Mouse (Mus musculus): ENCODE results near the gene Exo5. TPM values are rescaled to one million over a fixed set of nuclear protein-coding genes. Genes with fewer than 3 reads are reported as not detected.

Exo5 gene
- polyA plus RNA-seq, 1 experiment from 2014 or later = 25.6 TPM

DNA sequence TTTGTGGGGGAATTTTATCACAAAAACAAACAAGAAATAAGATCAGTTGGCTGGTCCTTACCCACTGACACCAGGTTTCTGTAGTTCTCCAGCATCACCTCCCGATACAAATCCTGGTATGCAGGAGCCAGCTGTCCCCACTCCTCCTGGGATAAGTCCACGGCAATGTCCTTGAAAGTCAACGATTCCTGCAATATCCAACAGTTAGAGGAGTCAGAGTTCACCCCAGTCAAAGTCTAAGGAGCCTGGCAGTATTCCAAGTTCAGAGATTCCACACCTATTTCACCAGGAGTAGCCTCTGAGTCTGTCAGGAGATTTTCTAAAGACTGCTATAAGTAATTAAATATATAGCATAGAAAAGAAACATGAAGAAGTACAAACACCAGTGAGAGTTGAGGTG lies 10.2 kb upstream of the Exo5 start:
- H3K9ac ChIP-seq = no peak overlapping the region
- 63% methylated on average over 3 of the region's 3 CpGs for WGBS
- H3K27me3 ChIP-seq (replicated peaks) = no peaks in the 10 kb centered on the region
- H3K36me3 ChIP-seq = no peaks in the 10 kb centered on the region
- no peaks in the 10 kb centered on the region for H3K9me3 ChIP-seq
- no peak overlapping the region for H3K4me3 ChIP-seq (replicated peaks)
- ATAC-seq (ENCODE audit: insufficient read depth, low FRiP score, low read depth) = no peak
- no peaks in the 10 kb centered on the region for H3K4me1 ChIP-seq
- H3K27ac ChIP-seq = no peak overlapping the region
- no peak overlapping the region for H3K4me2 ChIP-seq

GRCm38 (mm10) chr4:120930736-120931135 lies 5.9 kb upstream of the Exo5 start:
- no peak overlapping the region for H3K4me3 ChIP-seq (replicated peaks)
- H3K4me2 ChIP-seq = no peak overlapping the region
- no peaks in the 10 kb centered on the region for H3K36me3 ChIP-seq
- no peaks in the 10 kb centered on the region for H3K4me1 ChIP-seq
- no peaks in the 10 kb centered on the region for H3K27me3 ChIP-seq (replicated peaks)
- whole genome bisulfite sequencing = 94% methylated on average over 18 of the region's 18 CpGs
- ATAC-seq (ENCODE audit: insufficient read depth, low FRiP score, low read depth) = no peak
- no peak overlapping the region for H3K9ac ChIP-seq
- H3K9me3 ChIP-seq = no peaks in the 10 kb centered on the region
- no peak overlapping the region for H3K27ac ChIP-seq

DNA sequence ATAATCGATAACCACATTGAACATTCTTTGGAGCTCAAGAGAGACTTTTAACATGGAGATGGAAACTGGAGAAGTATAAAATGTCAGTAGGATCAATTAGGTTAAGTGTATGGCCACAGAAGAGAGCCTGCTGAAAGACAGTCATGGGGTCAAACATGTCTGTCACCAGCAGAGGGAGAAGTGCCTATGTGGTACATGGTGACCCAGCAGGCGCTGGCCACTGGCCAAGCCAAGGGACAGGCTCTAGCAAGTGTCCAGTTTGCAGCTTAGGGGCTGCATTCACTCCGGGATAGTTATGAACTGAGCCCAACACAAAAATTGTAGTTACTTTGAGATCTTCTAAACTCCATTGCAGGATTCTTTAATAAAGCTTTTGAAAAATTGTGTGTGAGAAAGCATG lies 3.9 kb upstream of the Exo5 start:
- ATAC-seq (ENCODE audit: insufficient read depth, low FRiP score, low read depth) = no peak
- no peaks in the 10 kb centered on the region for H3K27me3 ChIP-seq (replicated peaks)
- no peak overlapping the region for H3K4me2 ChIP-seq
- H3K36me3 ChIP-seq = no peaks in the 10 kb centered on the region
- H3K27ac ChIP-seq = no peak overlapping the region
- peaks cover 3% of the 10 kb centered on the region; the same call in 1 of the 2 replicates for H3K4me1 ChIP-seq
- H3K9ac ChIP-seq = no peak overlapping the region
- H3K4me3 ChIP-seq (replicated peaks) = no peak overlapping the region
- H3K9me3 ChIP-seq = no peaks in the 10 kb centered on the region
- WGBS = 82% methylated on average over 3 of the region's 3 CpGs

DNA sequence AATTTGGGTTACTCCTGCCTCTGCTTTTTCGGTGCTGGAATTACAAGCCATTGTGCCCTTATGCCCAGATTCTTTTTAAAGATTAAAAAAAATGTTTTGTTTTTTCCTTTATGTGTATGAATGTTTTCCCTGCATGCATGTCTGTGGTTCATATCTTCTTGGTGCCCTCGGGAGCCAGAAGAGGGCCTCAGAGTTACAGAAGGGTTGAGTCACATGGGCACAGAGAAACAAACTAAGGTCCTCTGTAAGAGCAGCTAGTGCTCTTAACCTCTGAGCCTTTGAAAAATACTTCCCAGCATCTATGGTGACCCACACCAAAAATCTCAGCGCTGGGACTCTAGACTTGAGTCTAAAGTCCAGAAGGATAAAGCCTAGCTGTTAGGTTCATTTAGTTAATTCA lies 569 bp upstream of the Exo5 start:
- H3K4me3 ChIP-seq (replicated peaks) = peak overlapping the region; percentile 72
- H3K9me3 ChIP-seq = no peaks in the 10 kb centered on the region
- H3K4me2 ChIP-seq = peak overlapping the region; percentile 62
- H3K27me3 ChIP-seq (replicated peaks) = no peaks in the 10 kb centered on the region
- 14% methylated on average over 3 of the region's 3 CpGs for WGBS
- H3K36me3 ChIP-seq = peaks cover 18% of the 10 kb centered on the region
- peak overlapping the region; percentile 89 for H3K27ac ChIP-seq
- peak overlapping the region; percentile 42; the same call in 1 of the 2 replicates for H3K9ac ChIP-seq
- H3K4me1 ChIP-seq = peaks cover 3% of the 10 kb centered on the region; the same call in 1 of the 2 replicates
- ATAC-seq (ENCODE audit: insufficient read depth, low FRiP score, low read depth) = no peak

DNA sequence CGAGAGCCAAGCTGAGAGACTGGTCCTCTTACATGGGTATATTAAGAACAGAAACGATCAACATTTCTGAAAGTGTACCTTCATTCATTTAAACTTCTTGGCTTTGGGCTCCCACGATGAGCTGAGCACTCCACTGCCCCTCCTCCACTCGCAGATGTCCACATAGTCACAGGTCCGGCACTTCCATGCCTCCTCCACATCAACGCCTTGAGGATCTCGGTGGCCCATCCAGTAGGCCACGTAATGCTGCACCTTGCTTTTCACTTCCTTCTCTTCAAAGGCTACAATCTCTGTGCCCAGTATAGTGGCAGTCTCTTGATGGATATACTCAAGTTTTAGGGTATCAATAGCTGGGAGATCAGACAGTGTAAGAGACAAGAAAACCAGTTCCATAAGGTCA lies 3.4 kb downstream of the Exo5 start:
- Histone ChIP-seq H3K4me2 (no peak overlapping the region), H3K36me3 (peaks cover 19% of the 10 kb centered on the region), H3K4me1 (peaks cover 3% of the 10 kb centered on the region; the same call in 1 of the 2 replicates), H3K27ac (no peak overlapping the region), H3K9ac (no peak overlapping the region), H3K4me3 (replicated peaks) (no peak overlapping the region), H3K27me3 (replicated peaks) (no peaks in the 10 kb centered on the region), H3K9me3 (no peaks in the 10 kb centered on the region)
- 93% methylated on average over 8 of the region's 8 CpGs for WGBS
- no peak for ATAC-seq (ENCODE audit: insufficient read depth, low FRiP score, low read depth)

- Histone ChIP-seq H3K27ac (no peak overlapping the region), H3K9ac (no peak overlapping the region), H3K36me3 (no peaks in the 10 kb centered on the region), H3K4me1 (0 out of 2 replicates have a peak, but pooled peaks cover 2% of the 10 kb centered on the region), H3K4me3 (replicated peaks) (no peak overlapping the region), H3K27me3 (replicated peaks) (no peaks in the 10 kb centered on the region), H3K4me2 (no peak overlapping the region), H3K9me3 (no peaks in the 10 kb centered on the region)
- ATAC-seq (ENCODE audit: insufficient read depth, low FRiP score, low read depth) = no peak
- 80% methylated on average over 4 of the region's 4 CpGs for WGBS
These were observed 10.3 kb downstream of the Exo5 start for GRCm38 (mm10) chr4:120914501-120914900.

GRCm38 (mm10) chr4:120913861-120914260 lies 11.0 kb downstream of the Exo5 start:
- no peak for ATAC-seq (ENCODE audit: insufficient read depth, low FRiP score, low read depth)
- no peak overlapping the region for H3K9ac ChIP-seq
- no peaks in the 10 kb centered on the region for H3K36me3 ChIP-seq
- WGBS = 64% methylated on average over 1 of the region's 1 CpGs
- H3K27me3 ChIP-seq (replicated peaks) = no peaks in the 10 kb centered on the region
- no peaks in the 10 kb centered on the region for H3K9me3 ChIP-seq
- no peak overlapping the region for H3K4me3 ChIP-seq (replicated peaks)
- 0 out of 2 replicates have a peak, but pooled peaks cover 2% of the 10 kb centered on the region for H3K4me1 ChIP-seq
- no peak overlapping the region for H3K4me2 ChIP-seq
- no peak overlapping the region for H3K27ac ChIP-seq

GRCm38 (mm10) chr4:120913443-120913842 lies 11.4 kb downstream of the Exo5 start:
- Histone ChIP-seq H3K4me3 (replicated peaks) (no peak overlapping the region), H3K27ac (no peak overlapping the region), H3K36me3 (no peaks in the 10 kb centered on the region), H3K9me3 (no peaks in the 10 kb centered on the region), H3K9ac (no peak overlapping the region), H3K4me1 (0 out of 2 replicates have a peak, but pooled peaks cover 2% of the 10 kb centered on the region), H3K4me2 (no peak overlapping the region), H3K27me3 (replicated peaks) (no peaks in the 10 kb centered on the region)
- 66% methylated on average over 8 of the region's 8 CpGs for WGBS
- ATAC-seq (ENCODE audit: insufficient read depth, low FRiP score, low read depth) = no peak

DNA sequence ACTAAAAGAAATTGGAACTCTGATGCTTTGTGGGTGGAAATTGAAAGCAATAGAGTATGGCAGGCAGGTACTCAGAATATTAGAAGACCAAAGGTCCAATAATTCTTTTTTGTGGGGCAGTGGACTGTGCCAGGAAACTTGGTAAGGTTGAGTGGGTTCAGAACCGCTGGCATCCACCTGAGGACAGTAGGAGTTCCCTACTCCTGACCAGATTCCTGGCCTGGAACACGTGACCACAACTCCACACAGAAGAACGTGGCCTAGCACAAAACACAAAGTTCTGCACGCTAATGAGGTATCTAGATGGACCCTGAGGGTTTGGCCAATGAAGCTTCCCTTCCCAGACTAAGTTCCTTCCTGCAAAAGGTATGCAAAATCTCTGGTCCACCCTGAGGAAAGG lies 12.0 kb downstream of the Exo5 start:
- WGBS = 58% methylated on average over 4 of the region's 4 CpGs

GRCm38 (mm10) chr4:120911086-120911485 lies 13.7 kb downstream of the Exo5 start:
- Histone ChIP-seq H3K9me3 (no peaks in the 10 kb centered on the region), H3K4me1 (0 out of 2 replicates have a peak, but pooled peaks cover 2% of the 10 kb centered on the region), H3K4me3 (replicated peaks) (no peak overlapping the region), H3K9ac (no peak overlapping the region), H3K27me3 (replicated peaks) (no peaks in the 10 kb centered on the region), H3K36me3 (no peaks in the 10 kb centered on the region), H3K27ac (no peak overlapping the region), H3K4me2 (no peak overlapping the region)
- no peak for ATAC-seq (ENCODE audit: insufficient read depth, low FRiP score, low read depth)
- WGBS = 83% methylated on average over 6 of the region's 6 CpGs

More for the DNA sequence above, 12.0 kb downstream of the Exo5 start:
- H3K27ac ChIP-seq = no peak overlapping the region
- H3K9me3 ChIP-seq = no peaks in the 10 kb centered on the region
- ATAC-seq (ENCODE audit: insufficient read depth, low FRiP score, low read depth) = no peak
- no peak overlapping the region for H3K9ac ChIP-seq
- H3K4me3 ChIP-seq (replicated peaks) = no peak overlapping the region
- H3K36me3 ChIP-seq = no peaks in the 10 kb centered on the region
- 0 out of 2 replicates have a peak, but pooled peaks cover 2% of the 10 kb centered on the region for H3K4me1 ChIP-seq
- no peaks in the 10 kb centered on the region for H3K27me3 ChIP-seq (replicated peaks)
- no peak overlapping the region for H3K4me2 ChIP-seq

GRCm38 (mm10) chr4:120909558-120910150 lies 15.2 kb downstream of the Exo5 start:
- Histone ChIP-seq H3K36me3 (no peaks in the 10 kb centered on the region), H3K4me1 (0 out of 2 replicates have a peak, but pooled peaks cover 2% of the 10 kb centered on the region), H3K9me3 (no peaks in the 10 kb centered on the region), H3K9ac (no peak overlapping the region), H3K27ac (no peak overlapping the region), H3K4me2 (no peak overlapping the region), H3K4me3 (replicated peaks) (no peak overlapping the region), H3K27me3 (replicated peaks) (no peaks in the 10 kb centered on the region)
- 29% methylated on average over 15 of the region's 15 CpGs for WGBS
- ATAC-seq (ENCODE audit: insufficient read depth, low FRiP score, low read depth) = no peak

GRCm38 (mm10) chr4:120905644-120906043 lies 19.2 kb downstream of the Exo5 start:
- Histone ChIP-seq H3K9me3 (no peaks in the 10 kb centered on the region), H3K27me3 (replicated peaks) (no peaks in the 10 kb centered on the region), H3K4me1 (0 out of 2 replicates have a peak, but pooled peaks cover 2% of the 10 kb centered on the region), H3K4me2 (no peak overlapping the region), H3K4me3 (replicated peaks) (no peak overlapping the region), H3K36me3 (no peaks in the 10 kb centered on the region), H3K9ac (no peak overlapping the region), H3K27ac (no peak overlapping the region)
- 76% methylated on average over 5 of the region's 5 CpGs for WGBS
- no peak for ATAC-seq (ENCODE audit: insufficient read depth, low FRiP score, low read depth)

Measured in stomach, embryonic 15.5 days (tissue).